Mouse (Mus musculus) embryonic fibroblast, embryonic 13.5 days (primary cell): ENCODE data around the gene St6galnac5. TPM values are rescaled to one million over a fixed set of nuclear protein-coding genes. Genes with fewer than 3 reads are reported as not detected.

ENCODE experiments used
- H3K27ac ChIP-seq: 2 replicates; pipeline ENCODE4 v1.5.1; 2012; ENCODE audit warnings: low read length, control low read depth, inconsistent platforms; ENCODE audit not compliant: insufficient read depth
- H3K4me1 ChIP-seq: 2 replicates; pipeline ENCODE4 v1.6.1; 2011; ENCODE audit warnings: low read length; ENCODE audit not compliant: control insufficient read depth, insufficient read depth
- H3K4me3 ChIP-seq: 2 replicates; pipeline ENCODE4 v1.5.1; 2011; ENCODE audit warnings: mild to moderate bottlenecking, control low read depth, low read length; ENCODE audit not compliant: insufficient read depth
- CTCF ChIP-seq: IDR thresholded peaks from 2 replicates; pipeline ENCODE4 v1.5.1; 2011; ENCODE audit warnings: mild to moderate bottlenecking, control low read depth, low read length, moderate library complexity, borderline replicate concordance; ENCODE audit not compliant: insufficient read depth
- POLR2A ChIP-seq: IDR thresholded peaks from 2 replicates; pipeline ENCODE4 v1.6.1; 2011; ENCODE audit warnings: low read depth, mild to moderate bottlenecking, control low read depth, low read length, moderate library complexity
- polyA plus RNA-seq: library from polyadenylated mRNA; stranded (reverse); fragments of >200 nt; gene quantifications from 2 replicates; pipeline ENCODE4 v1.2.4, GENCODE M21; 2011; ENCODE audit warnings: low read depth; ENCODE audit not compliant: missing spikeins, insufficient read length

Gene St6galnac5
- polyA plus RNA-seq, 1 experiment: 0.12 TPM

DNA sequence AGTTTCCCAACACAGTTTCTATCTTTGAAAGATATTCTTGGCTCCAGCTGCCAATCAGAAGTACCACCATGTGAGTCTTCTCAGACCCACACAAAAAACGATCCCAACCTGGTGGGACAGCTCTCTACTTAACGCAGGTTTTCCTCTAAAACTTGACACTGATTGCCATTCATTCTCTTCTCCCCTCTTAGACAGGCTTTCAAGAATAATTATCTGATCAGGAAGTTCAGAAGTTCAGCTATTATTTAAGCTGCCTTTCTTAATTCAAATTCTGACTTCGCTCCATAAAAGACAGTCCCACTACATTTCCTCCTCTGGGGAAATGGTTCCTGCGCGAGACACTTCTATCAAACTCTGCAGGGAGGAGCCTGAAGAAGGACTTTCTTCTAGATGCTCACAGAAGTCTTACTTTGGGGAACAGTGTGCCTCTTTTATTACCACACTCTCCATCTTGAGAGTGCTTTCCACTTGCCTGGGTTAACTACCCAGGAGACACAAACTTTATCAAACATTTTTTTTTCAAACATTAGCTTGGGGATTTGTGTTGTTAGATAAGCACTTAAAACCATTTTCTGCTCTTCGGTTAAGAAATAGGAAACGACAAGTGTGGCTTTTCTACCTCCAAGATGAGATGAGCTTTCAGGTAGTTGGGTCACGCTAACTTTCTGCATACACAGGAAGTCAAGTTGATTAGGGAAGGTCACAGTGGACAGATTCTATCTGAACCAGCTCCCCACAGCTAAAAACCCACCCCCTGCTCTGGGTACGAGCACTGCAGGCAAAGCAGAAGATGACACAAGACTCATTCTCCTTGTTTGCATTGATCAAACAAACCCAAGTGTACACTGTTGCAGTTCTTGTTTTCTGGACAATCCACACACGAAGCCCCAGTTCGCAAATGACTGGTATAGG lies 30.2 kb downstream of the St6galnac5 start:
- no peak overlapping the region for H3K4me3 ChIP-seq
- TF ChIP-seq POLR2A (no peak), CTCF (no peak)
- H3K27ac ChIP-seq: no peak overlapping the region
- no peaks in the 10 kb centered on the region for H3K4me1 ChIP-seq

DNA sequence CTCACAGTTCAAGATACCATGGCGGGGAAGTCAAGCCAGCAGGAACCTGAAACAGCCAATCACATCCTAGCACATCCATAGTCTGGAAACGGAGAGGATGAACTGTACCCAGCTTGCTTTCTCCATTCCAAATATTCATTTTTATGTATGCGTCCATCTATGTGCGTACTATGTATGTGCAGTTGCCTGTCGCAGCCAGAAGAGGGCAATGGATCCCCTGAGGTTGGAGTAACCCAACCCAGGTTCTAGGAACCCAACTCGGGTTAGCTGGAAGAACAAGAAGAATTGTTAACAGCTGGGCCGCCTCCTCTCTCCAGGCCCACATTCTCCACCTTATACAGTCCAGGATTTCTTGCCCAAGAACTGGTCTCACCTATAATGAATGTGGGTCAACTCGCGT lies 31.1 kb downstream of the St6galnac5 start:
- H3K4me3 ChIP-seq: no peak overlapping the region
- TF ChIP-seq POLR2A: no peak
- no peak for TF ChIP-seq CTCF
- H3K4me1 ChIP-seq: no peaks in the 10 kb centered on the region
- no peak overlapping the region for H3K27ac ChIP-seq

GRCm38 (mm10) chr3:152950299-152950698 lies 31.7 kb downstream of the St6galnac5 start:
- TF ChIP-seq POLR2A (no peak), CTCF (no peak)
- Histone ChIP-seq H3K27ac (no peak overlapping the region), H3K4me3 (no peak overlapping the region), H3K4me1 (no peaks in the 10 kb centered on the region)

- Histone ChIP-seq H3K27ac (no peak overlapping the region), H3K4me3 (no peak overlapping the region), H3K4me1 (no peaks in the 10 kb centered on the region)
- TF ChIP-seq POLR2A (no peak), CTCF (no peak)
Measured at GRCm38 (mm10) chr3:152949233-152949777, 32.7 kb downstream of the St6galnac5 start.

DNA sequence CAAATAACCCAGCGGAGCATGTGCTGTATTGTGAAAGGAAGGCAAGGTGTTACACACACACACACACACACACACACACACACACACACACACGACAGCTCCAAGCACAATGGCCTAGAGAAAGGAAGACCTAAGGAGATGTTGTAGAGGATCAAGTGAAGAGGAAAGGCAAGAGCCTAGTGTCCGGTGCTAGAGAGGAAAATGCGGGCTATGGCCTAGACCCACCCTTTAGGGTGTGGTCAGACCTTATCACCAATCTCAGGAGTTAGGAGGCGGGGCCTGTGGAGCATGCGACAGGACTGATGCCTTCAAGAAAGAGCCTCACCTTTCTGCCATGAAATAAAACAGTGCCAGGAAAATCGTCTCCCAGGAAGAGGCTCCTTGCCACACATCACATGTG lies 33.5 kb downstream of the St6galnac5 start:
- Histone ChIP-seq H3K27ac (no peak overlapping the region), H3K4me1 (no peaks in the 10 kb centered on the region), H3K4me3 (no peak overlapping the region)
- no peak for TF ChIP-seq CTCF
- TF ChIP-seq POLR2A: no peak

- H3K4me3 ChIP-seq: no peak overlapping the region
- no peak overlapping the region for H3K27ac ChIP-seq
- TF ChIP-seq POLR2A: no peak
- TF ChIP-seq CTCF: no peak
- no peaks in the 10 kb centered on the region for H3K4me1 ChIP-seq
Measured at GRCm38 (mm10) chr3:152947031-152947640, 34.9 kb downstream of the St6galnac5 start.

DNA sequence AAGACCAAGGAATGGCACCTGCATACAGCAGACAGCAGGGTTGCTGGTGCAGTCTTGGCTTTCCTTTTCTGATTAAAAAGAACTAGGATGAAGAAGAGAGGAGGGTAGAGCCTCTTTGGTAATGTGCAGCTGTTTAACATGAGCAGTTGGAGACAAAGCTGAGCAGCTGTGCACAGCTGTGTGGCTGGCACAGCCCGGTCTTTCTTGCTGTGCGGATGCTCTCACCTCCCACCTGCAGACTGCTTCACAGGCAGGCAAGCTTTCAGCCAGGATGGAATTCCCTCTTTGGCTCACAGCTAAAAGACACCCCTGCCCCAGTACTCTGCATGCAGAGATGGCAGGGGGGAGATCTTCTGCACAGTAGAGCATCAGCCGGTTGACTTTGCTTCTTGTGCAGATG lies 37.3 kb downstream of the St6galnac5 start:
- H3K4me1 ChIP-seq: no peaks in the 10 kb centered on the region

GRCm38 (mm10) chr3:152942985-152943384 lies 39.1 kb downstream of the St6galnac5 start:
- H3K27ac ChIP-seq: no peak overlapping the region
- no peaks in the 10 kb centered on the region for H3K4me1 ChIP-seq
- TF ChIP-seq CTCF: no peak
- no peak for TF ChIP-seq POLR2A
- no peak overlapping the region for H3K4me3 ChIP-seq

More for the DNA sequence above, 37.3 kb downstream of the St6galnac5 start:
- Histone ChIP-seq H3K27ac (no peak overlapping the region), H3K4me3 (no peak overlapping the region)
- TF ChIP-seq CTCF (no peak), POLR2A (no peak)

- H3K4me1 ChIP-seq: no peaks in the 10 kb centered on the region
- no peak overlapping the region for H3K27ac ChIP-seq
- H3K4me3 ChIP-seq: no peak overlapping the region
- TF ChIP-seq POLR2A: no peak
- TF ChIP-seq CTCF: no peak
Measured at GRCm38 (mm10) chr3:152941671-152942070, 40.4 kb downstream of the St6galnac5 start.

GRCm38 (mm10) chr3:152936313-152936712 lies 45.7 kb downstream of the St6galnac5 start:
- Histone ChIP-seq H3K4me1 (no peaks in the 10 kb centered on the region), H3K4me3 (no peak overlapping the region), H3K27ac (no peak overlapping the region)
- TF ChIP-seq CTCF: no peak
- no peak for TF ChIP-seq POLR2A
